19 mouse cellular contexts compared by ENCODE assay signal in genomic region chr17:68089179-68089578, GRCm38 (mm10).
"Had no signal": no experiment of that assay in that cellular context is flagged by ENCODE, and none has a peak within 500 bp of the region (broad histone marks: within the 10 kb centered on the region; RNA-seq: fewer than 3 reads in every experiment).

No protein-coding gene starts in this region.

- H3K36me3 ChIP-seq: limb, embryonic 12.5 days; liver, embryonic 12.5 days; liver, embryonic 15.5 days had no signal

- H3K27ac ChIP-seq: limb, embryonic 12.5 days; liver, embryonic 12.5 days; liver, embryonic 15.5 days had no signal

- H3K27me3 ChIP-seq: limb, embryonic 12.5 days; liver, embryonic 12.5 days; liver, embryonic 15.5 days had no signal

- H3K4me1 ChIP-seq: limb, embryonic 12.5 days; liver, embryonic 12.5 days; liver, embryonic 15.5 days had no signal

- H3K4me3 ChIP-seq: limb, embryonic 12.5 days; liver, embryonic 12.5 days; liver, embryonic 15.5 days had no signal

- H3K9ac ChIP-seq: limb, embryonic 12.5 days; liver, embryonic 12.5 days; liver, embryonic 15.5 days had no signal

- DNase-seq: kidney, adult 18-20 months; kidney, adult 9 months; kidney, postnatal 14 days; kidney, postnatal 4 days; liver; lung, adult 18-20 months; lung, postnatal 4 days; midbrain, embryonic 14.5 days; right cerebral cortex, adult 18-20 months; right cerebral cortex, postnatal 14 days; right cerebral cortex, postnatal 4 days; thymus, adult 2 months; thymus, postnatal 14 days had no signal

- H3K4me2 ChIP-seq: limb, embryonic 12.5 days; liver, embryonic 12.5 days; liver, embryonic 15.5 days; midbrain, embryonic 11.5 days had no signal

- ATAC-seq: intestine, embryonic 16.5 days; liver, embryonic 12.5 days; lung, postnatal 0 days had no signal

- H3K9me3 ChIP-seq: limb, embryonic 12.5 days; liver, embryonic 12.5 days; liver, embryonic 15.5 days had no signal
